Mouse (Mus musculus) kidney, postnatal 14 days (tissue): ENCODE results near the gene Tmem94.

ENCODE experiments used
- DNase-seq: peaks from one replicate; pipeline ENCODE4 v3.0.0; 2022; ENCODE audit warnings: mixed read lengths

Gene Tmem94

DNA sequence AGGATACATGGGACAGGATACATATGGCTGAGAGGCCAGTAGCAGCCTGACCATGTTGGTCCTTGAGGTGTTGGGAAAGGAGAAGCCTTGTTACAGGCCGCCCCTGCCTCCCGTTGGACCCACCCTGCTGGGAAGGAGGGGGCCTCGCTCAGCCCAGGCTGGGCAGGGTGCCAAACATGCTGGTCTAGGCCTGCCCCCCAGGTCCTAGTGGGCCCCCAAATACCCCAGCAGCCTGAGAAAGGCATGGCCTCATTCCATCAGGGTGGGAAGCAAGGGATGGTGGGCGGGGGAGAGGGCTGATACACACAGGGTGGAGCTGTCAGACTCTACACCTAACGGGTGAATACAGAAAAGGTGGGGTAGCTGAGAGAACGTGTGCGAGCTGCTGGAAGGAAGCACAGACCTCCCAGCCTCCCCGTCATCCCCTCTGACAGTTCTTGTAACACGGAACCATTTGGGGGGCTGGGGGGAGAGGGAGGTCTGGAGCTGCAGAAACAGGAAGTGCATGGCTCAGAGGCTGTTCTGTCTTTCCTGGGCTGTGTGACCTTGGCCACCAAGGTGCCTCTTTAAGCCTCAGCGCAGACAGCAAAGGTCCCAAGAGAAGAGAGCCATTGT is 43.6 kb downstream of the Tmem94 start:
- peak; percentile 78 for DNase-seq

GRCm38 (mm10) chr11:115809311-115809781 is 44.1 kb downstream of the Tmem94 start:
- peak; percentile 79 for DNase-seq

DNA sequence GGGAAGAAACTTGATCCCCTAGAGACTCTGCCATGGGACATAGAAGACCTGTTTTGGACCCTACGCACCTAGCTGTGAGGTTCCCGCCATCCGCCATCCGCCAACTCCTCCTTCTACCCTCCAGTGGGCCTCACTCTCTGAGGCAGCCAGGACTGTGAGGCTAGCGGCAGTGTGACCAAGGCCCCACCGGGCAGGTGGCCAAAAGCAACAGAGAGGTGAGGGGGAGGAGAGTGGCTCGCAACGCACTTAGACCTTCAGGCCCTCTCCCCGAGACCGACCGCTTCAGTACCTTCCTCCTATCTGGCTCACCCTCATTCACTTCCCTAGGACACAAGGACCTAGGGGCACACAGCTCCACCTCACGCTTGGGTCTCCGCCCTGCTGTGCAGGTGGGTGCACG is 45.1 kb downstream of the Tmem94 start:
- DNase-seq: peak; percentile 89

DNA sequence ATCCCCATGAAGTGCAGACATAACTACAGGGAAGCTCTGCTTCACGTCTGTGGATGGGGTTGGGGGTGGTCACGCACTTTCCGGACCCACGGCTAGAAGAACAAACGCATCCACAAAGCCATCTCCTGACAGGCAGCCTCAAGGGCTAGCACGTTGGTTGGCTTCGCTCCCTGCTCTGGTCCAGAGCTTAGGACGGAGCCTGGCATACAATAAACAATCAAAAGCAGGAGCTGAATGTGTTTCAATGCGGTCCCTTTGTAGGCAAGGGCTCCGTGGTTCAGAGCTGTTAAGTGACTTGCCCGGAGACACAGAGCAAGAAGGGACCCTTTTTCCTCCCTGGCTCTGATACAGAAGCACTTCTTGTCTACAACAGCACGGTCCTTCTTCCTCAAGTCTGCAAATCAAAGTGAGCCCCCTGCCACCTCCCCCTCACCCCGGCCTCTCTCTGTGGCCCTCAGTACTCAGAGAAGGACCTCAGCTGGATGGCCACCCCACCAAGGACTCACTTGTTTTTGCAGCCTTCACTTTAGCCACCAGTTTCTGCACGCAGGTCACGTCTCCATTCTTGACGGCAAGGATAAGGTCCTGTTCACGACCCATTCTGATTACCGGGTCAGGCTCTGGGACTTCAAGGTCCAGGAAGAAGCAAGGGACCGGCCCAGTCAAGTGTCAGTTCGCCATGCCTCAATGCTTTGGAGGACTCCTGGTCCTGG is 46.3 kb downstream of the Tmem94 start:
- no peak for DNase-seq

DNA sequence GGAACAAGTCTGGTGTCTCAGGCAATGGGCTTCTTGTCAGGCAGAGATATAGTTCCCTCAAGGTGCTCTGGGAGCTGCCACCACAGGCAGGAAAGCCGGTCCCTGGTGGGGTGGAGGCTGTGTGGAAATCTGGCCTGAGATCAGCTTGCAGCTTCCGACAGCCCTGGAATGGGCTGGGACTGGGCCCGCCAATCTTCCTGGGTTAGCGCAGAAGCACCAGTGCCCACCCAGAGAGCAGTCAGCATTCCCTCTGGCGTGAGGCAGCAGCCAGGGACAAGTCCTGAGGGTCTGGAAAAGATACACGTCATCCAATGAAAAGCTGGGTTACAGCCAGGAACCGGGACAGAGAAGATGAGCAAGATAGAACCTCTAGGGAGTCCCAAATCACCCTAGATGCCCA is 46.9 kb downstream of the Tmem94 start:
- peak; percentile 76 for DNase-seq

GRCm38 (mm10) chr11:115812533-115813420 is 47.5 kb downstream of the Tmem94 start:
- DNase-seq: peak; percentile 53

- DNase-seq: peak; percentile 99
These were observed 48.5 kb downstream of the Tmem94 start, which contains the start of gene Caskin2 for GRCm38 (mm10) chr11:115813507-115814296. Gene Caskin2 (minus strand): TSS chr11:115813639.

DNA sequence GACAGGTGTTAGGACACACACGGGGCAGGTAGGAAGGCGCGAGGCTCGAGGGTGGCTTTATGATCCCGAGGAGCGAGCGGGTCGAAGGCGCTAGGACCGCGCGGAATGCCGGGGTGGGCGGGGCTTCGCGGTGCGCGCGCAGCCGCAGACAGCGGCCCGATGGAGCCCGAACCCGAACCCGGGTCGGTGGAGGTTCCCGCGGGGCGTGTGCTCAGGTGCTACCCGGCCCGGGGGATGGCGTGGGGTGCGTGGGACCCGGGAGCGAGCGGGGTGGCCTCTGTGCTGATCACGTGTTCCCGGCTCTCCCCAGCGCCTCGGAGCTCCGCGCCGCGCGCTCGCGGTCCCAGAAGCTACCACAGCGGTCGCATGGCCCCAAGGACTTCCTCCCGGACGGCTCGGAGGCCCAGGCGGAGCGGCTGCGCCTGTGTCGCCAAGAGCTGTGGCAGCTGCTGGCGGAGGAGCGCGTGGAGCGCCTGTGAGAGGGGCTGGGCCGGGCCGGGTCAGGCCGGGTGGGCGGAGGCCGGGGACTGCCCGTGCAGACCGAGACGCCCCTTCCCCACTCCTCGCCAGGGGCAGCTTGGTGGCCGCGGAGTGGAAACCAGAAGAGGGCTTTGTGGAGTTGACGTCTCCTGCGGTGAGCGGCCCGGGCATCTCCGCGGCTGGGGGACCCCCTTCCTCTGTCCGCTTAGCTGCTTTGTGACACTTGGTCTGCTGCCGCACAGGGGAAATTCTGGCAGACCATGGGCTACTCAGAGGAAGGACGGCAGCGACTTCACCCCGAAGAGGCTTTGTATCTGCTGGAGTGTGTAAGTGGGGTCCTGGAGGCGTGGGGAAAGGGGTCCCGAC is 49.6 kb downstream of the Tmem94 start, which contains the start of gene Tsen54:
TSS of gene Tsen54 (plus strand) at position 120 of the 846 bp plus-strand sequence.
- DNase-seq: peak; percentile 93

DNA sequence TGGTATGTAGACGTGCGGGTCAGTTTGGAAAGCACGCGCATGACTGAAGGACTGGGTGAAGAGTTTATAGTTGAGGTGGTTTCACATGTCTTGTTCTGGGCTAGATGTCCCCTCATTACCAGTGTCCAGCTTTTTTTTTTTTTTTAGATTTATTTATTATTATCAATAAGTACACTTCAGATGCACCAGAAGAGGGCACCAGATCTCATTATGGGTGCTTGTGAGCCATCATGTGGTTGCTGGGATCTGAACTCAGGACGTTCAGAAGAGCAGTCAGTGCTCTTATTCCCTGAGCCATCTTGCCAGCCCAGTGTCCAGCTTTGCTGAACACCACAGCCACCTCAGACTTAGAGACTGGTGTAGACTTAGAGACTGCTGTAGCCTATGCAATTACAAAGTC is 52.1 kb downstream of the Tmem94 start:
- DNase-seq: no peak

DNA sequence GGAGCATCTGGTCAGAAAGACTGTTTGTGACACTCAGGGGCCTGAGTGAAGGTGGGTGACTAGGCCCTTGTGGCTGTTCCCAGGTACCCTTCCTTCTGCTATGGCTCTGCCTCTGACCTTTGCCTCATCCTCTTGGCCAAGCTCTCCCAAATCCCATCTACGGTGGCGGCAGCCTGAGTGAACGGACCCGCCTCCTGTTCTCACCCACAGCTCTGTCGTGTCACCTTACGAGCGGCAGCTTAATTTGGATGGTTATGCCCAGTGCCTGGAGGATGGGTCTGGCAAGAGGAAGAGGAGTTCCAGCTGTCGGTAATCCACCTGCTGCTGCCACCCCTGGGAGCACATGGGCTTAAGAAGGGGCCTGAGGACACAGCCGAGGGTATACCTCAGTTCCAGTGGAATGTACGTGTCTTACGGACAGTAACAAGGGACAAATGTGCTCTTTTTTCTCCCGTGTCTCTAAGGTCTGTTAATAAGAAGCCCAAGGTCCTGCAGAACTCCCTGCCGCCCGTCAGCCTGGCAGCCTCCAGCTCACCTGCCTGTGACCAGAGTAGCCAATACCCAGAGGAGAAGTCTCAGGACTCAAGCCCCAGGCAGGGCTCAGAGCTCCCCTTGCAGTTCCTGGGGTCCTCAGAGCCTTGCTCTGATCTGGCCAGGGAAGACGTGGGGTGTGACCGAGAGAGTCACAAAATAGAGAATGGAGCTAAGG is 54.8 kb downstream of the Tmem94 start:
- no peak for DNase-seq

GRCm38 (mm10) chr11:115821001-115821400 is 55.8 kb downstream of the Tmem94 start:
- DNase-seq: no peak

DNA sequence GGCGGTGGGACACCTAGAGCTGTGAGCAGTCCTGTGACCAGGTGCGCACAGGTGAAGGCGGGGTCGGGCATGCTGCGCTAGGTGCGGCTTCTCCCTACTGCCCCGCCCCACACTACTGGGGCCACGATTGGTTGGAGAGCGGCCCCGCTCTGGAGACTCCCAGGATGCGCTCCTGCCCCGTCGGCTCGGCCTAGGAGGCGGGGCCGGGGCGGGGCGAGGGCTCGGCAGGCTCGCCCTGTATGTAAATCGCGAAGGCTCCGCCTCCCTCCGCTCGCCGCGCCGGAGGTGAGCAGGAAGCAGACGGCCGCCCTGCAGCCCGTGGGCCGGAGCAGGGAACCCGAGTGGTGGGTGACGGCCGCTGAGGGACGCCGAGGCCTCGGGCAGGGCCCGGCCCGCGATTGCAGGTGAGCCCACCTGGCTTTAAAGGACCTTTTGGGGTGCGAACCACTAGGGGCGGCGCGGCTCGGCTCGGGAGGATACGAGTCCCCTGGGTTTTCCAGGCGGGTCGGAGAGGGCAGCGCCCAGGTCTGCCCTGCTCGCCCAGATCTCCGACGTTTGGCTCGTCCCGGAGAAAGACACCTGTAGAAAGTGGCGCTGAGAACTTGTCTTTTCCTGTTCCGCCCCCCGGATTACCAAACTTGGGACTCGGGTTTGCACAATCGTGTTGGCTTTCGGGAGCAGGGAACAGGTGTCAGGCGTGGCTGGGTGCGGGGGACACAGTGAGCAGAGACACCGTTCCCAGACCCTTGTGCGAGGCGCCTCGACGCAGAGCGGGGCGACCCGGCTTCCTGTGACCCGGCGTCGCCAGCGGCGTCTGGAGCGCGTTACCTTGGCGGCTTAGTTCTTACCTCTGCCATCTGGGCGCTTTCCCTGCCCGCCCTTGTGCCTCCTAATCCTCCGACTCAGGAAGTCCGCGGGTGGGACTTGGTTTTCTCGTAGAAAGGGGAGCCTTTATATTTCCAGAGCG is 58.8 kb downstream of the Tmem94 start, which contains the start of gene Llgl2:
TSS of gene Llgl2 (plus strand) at position 276 of the 967 bp plus-strand sequence.
- peak; percentile 97 for DNase-seq

DNA sequence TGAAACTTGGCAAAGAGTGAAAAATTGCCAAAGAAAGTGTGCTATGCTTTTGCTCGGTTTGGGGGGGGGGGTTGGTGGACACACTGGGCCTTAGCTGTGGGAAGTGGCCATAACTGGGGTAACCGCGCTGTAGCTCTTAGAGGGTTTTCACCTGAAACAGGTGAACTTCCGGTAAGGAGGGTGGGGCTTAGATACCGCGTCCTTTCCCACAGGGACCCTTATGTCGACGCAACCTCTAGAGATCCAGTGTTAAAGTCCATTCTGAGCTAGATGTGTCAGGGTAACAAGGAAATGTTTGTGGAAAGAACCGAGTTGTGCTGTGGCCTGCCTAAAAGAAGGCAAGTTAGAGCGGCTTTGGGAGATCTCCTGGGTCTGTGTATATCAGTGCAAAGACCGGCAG is 59.6 kb downstream of the Tmem94 start:
- no peak for DNase-seq

DNA sequence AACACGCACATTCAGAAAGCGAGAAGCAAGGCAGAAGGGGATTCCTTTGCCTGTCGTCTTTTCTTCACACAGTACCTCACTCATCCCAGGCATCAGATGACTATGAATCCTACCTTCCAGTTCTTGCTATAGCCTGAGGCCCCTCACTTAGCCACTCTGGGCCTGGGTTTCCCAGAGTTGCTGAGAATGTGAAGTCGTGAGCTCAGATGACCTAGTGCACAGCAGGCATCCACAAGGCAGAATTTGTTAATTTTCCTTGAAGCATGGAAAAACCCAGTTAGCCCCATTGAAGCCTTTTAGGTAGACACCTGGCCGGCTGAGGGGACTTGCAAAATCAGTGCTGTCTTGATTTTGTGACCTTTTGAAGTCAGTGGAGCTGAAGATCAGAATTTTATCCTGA is 61.3 kb downstream of the Tmem94 start:
- no peak for DNase-seq

DNA sequence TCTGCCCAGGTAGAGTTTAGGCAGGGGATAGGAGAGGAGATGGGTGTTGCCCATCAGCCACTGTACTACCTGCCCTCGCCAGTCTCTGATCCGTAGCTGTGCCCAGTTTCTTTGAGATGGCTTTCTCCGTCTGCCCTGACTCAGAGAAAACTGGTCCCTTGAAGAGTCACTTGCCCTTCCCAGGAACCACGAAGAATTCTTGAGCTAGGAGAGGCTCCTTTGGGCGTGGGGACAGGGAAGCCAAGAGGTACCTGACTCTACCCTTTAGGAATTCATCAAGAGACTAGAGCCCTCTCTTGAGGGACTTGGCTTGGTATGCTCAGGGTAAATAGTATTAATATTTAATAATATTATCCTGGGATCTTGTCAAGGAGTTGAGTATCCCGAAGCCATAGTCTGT is 62.4 kb downstream of the Tmem94 start:
- no peak for DNase-seq

DNA sequence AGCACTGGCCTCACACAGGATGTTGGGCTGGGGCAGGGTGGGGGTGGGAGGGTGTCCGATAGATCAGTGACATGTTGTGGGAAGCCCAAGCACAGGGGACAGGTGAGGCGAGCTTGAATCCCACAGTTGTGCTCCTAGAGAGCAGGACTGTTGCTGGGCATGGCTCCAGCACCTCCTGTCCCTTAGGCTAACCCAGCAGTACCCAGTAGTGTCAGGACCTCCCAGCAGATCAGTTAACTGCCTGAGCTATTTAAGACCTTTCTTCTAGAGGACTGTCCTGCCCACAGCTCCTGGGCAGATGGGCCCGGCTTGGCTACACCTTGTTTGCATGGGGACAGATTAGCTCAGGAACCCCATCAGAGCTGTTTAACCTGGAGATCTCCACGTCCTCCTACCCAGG is 63.8 kb downstream of the Tmem94 start:
- DNase-seq: no peak

DNA sequence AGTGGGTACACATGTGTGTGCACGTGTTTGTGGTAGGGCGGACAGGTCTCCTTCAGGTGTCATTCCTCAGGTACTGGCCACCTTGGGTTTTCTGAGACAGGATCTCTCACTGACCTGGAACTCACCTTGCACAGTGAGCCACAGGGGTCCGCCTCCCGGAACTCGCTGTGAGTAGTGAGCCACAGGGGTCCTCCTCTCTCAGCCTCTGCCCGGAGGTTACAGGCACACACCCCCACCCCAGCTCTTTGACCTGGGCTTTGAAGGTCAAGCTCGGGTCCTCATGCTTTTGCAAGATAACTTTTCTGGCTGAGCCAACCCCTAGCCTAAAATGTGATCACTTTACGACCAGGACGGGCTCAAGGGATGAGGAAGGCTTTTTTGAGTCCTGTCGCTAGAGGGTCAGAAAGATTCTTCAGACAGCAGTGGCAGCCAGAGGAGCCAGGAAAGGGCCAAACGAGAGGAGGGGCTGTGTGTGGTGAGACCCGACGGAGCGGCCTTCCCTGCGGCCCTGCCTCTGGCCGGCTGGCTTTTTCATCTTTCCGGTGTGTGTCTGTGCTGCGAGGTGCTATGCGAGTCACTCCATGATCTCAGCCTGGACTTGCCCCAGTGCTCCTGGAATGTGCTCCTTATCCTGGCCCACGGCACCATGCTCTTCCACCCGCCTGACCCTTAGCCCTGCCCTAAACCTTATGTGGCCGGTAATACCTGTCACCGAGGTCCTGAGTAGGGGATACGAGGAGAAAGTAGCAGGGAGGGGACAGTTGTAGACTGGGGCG is 65.5 kb downstream of the Tmem94 start:
- peak; percentile 62 for DNase-seq

DNA sequence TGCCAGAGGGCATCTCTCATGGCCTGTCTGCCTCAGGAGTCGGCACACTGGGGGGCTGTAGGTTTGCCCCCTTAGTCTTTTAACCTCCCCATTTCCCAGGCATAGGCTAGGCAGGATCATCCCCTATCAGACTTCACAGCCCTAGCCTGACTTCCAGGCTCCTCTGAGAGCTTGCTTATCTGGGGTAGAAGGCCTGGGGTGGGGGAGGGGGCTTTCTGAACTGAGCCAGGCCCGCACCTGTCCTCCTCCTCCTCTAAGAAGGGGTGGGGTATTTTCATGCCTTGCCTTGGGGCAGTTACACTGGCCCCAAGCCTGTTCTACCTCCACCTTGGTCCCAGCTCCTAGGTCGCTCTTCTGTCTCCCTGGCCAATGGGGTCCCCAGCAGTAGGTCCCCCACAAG is 66.3 kb downstream of the Tmem94 start:
- no peak for DNase-seq

DNA sequence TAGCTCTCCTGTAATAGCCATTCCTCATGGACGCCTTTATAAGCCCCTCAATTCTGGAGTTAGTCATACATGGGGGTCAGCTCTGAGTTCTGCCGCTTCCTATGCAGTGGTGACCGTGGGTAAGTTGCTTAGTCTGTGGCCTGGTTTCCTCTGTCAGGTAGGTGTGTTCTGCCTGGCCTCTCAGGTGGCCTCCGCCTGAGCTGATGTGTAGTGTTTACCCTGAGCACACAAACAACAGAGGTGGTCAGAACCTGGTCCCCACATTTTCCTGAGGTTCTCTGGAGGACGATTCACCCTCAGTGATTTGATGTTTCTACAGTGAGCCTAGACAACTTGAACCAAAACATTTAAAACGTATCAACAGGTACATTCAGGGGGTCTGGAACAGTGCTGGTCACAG is 66.8 kb downstream of the Tmem94 start:
- no peak for DNase-seq
